Mouse (Mus musculus) embryo, embryonic 9.5 days (tissue): Measurements from ENCODE around the gene Gm11020.

Experiments
- DNase-seq: peaks from one replicate; pipeline ENCODE4 v3.0.0-alpha.2; 2017; ENCODE audit errors: extremely low spot score

Gene Gm11020

DNA sequence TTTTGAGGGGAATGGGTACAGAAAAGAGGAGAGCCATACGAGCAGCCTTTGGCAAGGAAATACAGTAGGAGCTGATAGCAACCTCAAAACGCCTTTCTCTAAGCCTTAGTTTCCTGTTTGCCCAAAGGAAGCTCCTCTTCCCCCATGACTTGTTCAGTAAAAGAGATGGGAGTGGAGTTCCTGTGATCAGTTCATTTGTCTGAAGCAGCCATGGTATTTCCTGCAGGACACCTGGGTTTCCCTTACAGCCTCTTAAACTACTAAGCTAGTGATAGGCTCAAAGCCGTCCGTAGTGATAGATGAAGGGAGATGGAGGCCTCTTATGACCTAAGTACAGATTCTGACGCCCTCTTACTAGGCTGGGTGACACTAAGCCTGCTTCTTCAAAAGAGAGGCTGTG lies 21.1 kb downstream of the Gm11020 start:
- no peak for DNase-seq

GRCm38 (mm10) chr8:104343957-104344356 lies 22.6 kb downstream of the Gm11020 start:
- peak; percentile 84 for DNase-seq

GRCm38 (mm10) chr8:104344622-104345021 lies 23.3 kb downstream of the Gm11020 start:
- DNase-seq, result no peak

DNA sequence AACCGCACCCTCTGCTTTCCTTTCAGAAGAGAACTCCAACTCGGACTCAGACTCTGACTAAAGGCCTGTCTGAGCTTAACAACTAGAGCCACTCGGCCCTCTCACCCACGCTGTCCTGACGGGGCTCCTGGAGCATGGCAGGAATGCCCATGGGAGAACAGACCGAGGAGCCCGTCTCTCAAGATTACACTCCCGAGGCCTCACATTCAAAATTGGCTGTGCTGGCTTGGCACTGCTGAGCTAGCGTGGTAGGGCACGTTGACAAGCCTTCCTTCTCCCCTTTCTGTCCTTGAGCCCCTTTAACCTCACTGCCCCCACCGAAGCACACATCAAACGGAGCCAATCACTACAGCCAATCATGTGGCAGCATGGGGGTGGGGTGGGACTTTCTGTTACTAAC lies 25.3 kb downstream of the Gm11020 start:
- no peak for DNase-seq

DNA sequence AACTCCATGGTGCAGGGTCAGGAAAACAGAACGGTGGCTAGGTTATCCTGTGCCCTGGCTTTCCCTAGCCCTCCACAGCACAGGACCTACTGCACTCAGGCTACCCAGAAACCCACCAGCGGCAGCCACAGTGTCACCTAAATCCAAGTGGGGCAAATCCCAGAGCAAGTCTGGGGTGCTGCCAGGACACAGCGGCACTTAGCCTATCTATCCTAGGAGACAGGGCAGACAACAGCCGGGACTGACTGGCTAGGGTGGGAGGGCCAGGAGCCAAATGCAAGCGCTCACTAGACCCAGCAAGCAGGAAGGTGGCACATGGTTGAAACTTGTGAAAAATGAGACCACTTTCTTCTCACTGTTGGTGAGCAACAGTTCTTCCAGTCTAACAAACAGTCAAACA lies 27.6 kb downstream of the Gm11020 start:
- no peak for DNase-seq

GRCm38 (mm10) chr8:104350047-104350446 lies 28.7 kb downstream of the Gm11020 start:
- no peak for DNase-seq

DNA sequence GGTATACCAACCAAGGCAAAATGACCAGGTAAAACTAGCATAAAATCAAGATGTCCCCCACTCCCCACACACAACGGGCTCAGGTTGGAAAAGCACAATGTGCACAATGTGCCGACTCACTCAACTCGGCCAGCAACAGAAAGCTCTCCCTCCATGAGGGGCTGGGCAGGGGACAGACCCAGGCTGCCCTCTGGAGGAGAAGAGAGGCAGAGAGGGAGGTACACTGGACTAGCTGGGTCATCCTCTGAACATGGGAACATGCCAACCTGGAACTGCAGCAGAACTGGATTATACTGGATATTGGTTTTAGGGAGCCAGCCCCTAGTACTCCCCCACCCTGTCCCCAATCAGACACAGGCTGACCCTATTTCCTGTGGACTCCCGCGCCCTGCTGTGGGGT lies 31.8 kb downstream of the Gm11020 start:
- no peak for DNase-seq

DNA sequence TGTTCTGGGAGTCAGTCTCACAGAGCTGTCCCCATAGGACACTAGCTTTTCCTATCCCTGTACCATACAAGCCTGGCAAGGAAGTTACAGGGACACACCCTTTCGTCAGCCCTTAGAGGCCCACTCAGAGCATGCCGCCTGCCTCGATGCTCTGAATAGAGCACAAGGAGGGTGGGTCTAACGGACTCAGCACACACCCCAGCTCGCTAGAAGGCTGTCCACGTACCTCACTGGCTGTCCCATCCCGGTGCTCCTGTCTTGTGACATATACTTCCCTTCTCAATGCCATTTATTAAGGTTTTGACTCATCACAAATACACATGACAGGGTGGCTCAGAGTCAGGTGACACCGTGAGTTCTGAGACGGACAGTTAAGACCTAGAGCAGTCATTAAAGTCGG lies 33.1 kb downstream of the Gm11020 start:
- DNase-seq, result no peak

GRCm38 (mm10) chr8:104358637-104359036 lies 37.3 kb downstream of the Gm11020 start:
- DNase-seq, result no peak

- DNase-seq, result no peak
Measured at GRCm38 (mm10) chr8:104359778-104360456, 38.5 kb downstream of the Gm11020 start.

- DNase-seq, result no peak
Measured at GRCm38 (mm10) chr8:104365695-104366094, 44.3 kb downstream of the Gm11020 start.

GRCm38 (mm10) chr8:104367398-104367797 lies 46.0 kb downstream of the Gm11020 start:
- no peak for DNase-seq

DNA sequence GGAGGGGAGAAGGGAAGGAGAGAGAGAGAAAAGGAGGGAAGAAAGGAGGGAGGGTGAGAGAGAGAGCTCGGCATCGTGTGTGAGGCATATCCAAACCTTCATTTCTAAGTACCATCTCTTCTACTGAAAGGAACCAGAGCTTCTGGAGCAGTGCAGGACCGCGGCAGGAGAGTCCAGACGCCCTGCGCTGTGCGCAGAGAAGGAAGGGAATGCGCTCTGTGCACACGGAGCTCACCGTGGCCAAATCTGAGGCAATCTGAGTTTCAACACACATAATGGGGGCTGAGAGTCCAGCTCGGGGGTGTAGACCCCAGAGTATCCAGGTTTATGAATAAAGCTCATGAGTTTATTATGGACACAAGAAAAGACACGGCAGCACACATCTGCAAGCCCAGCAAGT lies 48.2 kb downstream of the Gm11020 start:
- no peak for DNase-seq

GRCm38 (mm10) chr8:104370071-104370470 lies 48.7 kb downstream of the Gm11020 start:
- no peak for DNase-seq

DNA sequence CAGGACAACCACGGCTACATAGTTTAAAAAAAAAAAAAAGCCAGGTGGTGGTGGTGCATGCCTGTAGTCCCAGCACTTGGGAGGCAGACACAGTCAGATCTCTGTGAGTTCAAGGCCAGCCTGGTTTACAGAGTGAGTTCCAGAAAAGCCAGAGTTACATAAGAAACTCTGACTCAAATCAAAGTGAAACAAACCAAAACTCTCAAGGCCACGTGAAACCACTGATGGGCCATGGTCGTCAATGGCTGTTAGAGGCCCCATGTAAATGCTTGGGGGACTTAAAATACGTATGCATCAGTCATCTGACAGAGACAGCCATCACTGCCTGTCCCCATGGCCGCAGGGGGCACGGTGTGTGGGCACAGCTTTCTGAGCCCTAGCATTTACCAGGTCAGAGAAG lies 49.8 kb downstream of the Gm11020 start:
- no peak for DNase-seq
